Mouse (Mus musculus) thymus, adult 2 months (tissue): ENCODE measurements at regions not wholly inside any gene's neighbourhood (a gene's known extent, or its start where the extent isn't known, plus 50 kb on each side); places are given as distances from the start of the nearest gene placed in this dataset.

Experiments
- CTCF ChIP-seq: fragments of 200-500 bp; IDR thresholded peaks from 2 replicates; pipeline ENCODE4 v1.5.1; 2012; ENCODE audit warnings: mild to moderate bottlenecking, control low read depth, low read length, moderate library complexity, borderline replicate concordance; ENCODE audit not compliant: control insufficient read depth, poor library complexity, insufficient read depth; ENCODE audit errors: extremely low read depth
- POLR2A ChIP-seq: fragments of 200-500 bp; IDR thresholded peaks from 2 replicates; pipeline ENCODE4 v1.6.1; 2012; ENCODE audit warnings: mild to moderate bottlenecking, low read length, control low read depth, moderate library complexity; ENCODE audit not compliant: control insufficient read depth, poor library complexity, insufficient read depth; ENCODE audit errors: extremely low read depth

- TF ChIP-seq CTCF (no peak), POLR2A (no peak)
Measured at GRCm38 (mm10) chr14:58656212-58656934, 486.3 kb downstream of the 1700129C05Rik start.
